Mouse (Mus musculus): ENCODE data around the gene Ddah1. TPM values are rescaled to one million over a fixed set of nuclear protein-coding genes. Genes with fewer than 3 reads are reported as not detected.

Ddah1 gene
- polyA plus RNA-seq, 1 experiment from 2014 or later, result 28.9 TPM

- ATAC-seq (ENCODE audit: insufficient number of reproducible peaks, insufficient read depth, low FRiP score, low read depth), result no peak
- H3K36me3 ChIP-seq (ENCODE audit: control insufficient read depth, insufficient read depth, low read length), result no peaks in the 10 kb centered on the region
- no peak overlapping the region for H3K4me3 ChIP-seq (ENCODE audit: control insufficient read depth in 1 of 2, insufficient read depth in 1 of 2, low read depth in 1 of 2, low read length in 2 of 2)
- 84% methylated on average over 2 of the region's 2 CpGs for WGBS
- 0 out of 2 replicates have a peak, but pooled peaks cover 4% of the 10 kb centered on the region for H3K27me3 ChIP-seq (ENCODE audit: control insufficient read depth, insufficient read depth, low read length)
- H3K4me1 ChIP-seq (ENCODE audit: control insufficient read depth in 2 of 2, insufficient read depth in 2 of 2, low read length in 2 of 2), result peaks cover 3 to 4% of the 10 kb centered on the region in 2 experiments; a peak in 3 of 4 replicates
- H3K9me3 ChIP-seq (ENCODE audit: control insufficient read depth, low read length), result no peaks in the 10 kb centered on the region
- H3K27ac ChIP-seq (replicated peaks in 1 of 2; ENCODE audit: control insufficient read depth in 1 of 2, insufficient read depth in 1 of 2, low read depth in 2 of 2, low read length in 2 of 2), result no peak overlapping the region
- H3K4me2 ChIP-seq (ENCODE audit: low read length), result no peak overlapping the region
- H3K9ac ChIP-seq (ENCODE audit: low read length), result no peak overlapping the region
These were observed 5.9 kb downstream of the Ddah1 start for GRCm38 (mm10) chr3:145764416-145764815.

GRCm38 (mm10) chr3:145768439-145768838 lies 10.0 kb downstream of the Ddah1 start:
- H3K36me3 ChIP-seq (ENCODE audit: control insufficient read depth, insufficient read depth, low read length), result no peaks in the 10 kb centered on the region
- no peak overlapping the region for H3K4me3 ChIP-seq (ENCODE audit: control insufficient read depth in 1 of 2, insufficient read depth in 1 of 2, low read depth in 1 of 2, low read length in 2 of 2)
- no peak overlapping the region for H3K9ac ChIP-seq (ENCODE audit: low read length)
- WGBS, result 88% methylated on average over 4 of the region's 4 CpGs
- no peak for ATAC-seq (ENCODE audit: insufficient number of reproducible peaks, insufficient read depth, low FRiP score, low read depth)
- no peak overlapping the region for H3K4me2 ChIP-seq (ENCODE audit: low read length)
- no peak overlapping the region for H3K27ac ChIP-seq (replicated peaks in 1 of 2; ENCODE audit: control insufficient read depth in 1 of 2, insufficient read depth in 1 of 2, low read depth in 2 of 2, low read length in 2 of 2)
- H3K27me3 ChIP-seq (ENCODE audit: control insufficient read depth, insufficient read depth, low read length), result no peaks in the 10 kb centered on the region
- H3K4me1 ChIP-seq (ENCODE audit: control insufficient read depth in 2 of 2, insufficient read depth in 2 of 2, low read length in 2 of 2), result peaks cover 2 to 3% of the 10 kb centered on the region in 2 experiments; a peak in 3 of 4 replicates
- H3K9me3 ChIP-seq (ENCODE audit: control insufficient read depth, low read length), result no peaks in the 10 kb centered on the region

GRCm38 (mm10) chr3:145773384-145773783 lies 14.9 kb downstream of the Ddah1 start:
- H3K9me3 ChIP-seq (ENCODE audit: control insufficient read depth, low read length), result no peaks in the 10 kb centered on the region
- no peak overlapping the region for H3K9ac ChIP-seq (ENCODE audit: low read length)
- peaks cover 2 to 3% of the 10 kb centered on the region in 2 experiments; a peak in 3 of 4 replicates for H3K4me1 ChIP-seq (ENCODE audit: control insufficient read depth in 2 of 2, insufficient read depth in 2 of 2, low read length in 2 of 2)
- no peak overlapping the region for H3K4me3 ChIP-seq (ENCODE audit: control insufficient read depth in 1 of 2, insufficient read depth in 1 of 2, low read depth in 1 of 2, low read length in 2 of 2)
- no peak for ATAC-seq (ENCODE audit: insufficient number of reproducible peaks, insufficient read depth, low FRiP score, low read depth)
- no peak overlapping the region for H3K27ac ChIP-seq (replicated peaks in 1 of 2; ENCODE audit: control insufficient read depth in 1 of 2, insufficient read depth in 1 of 2, low read depth in 2 of 2, low read length in 2 of 2)
- no peak overlapping the region for H3K4me2 ChIP-seq (ENCODE audit: low read length)
- 75% methylated on average over 9 of the region's 9 CpGs for WGBS
- H3K36me3 ChIP-seq (ENCODE audit: control insufficient read depth, insufficient read depth, low read length), result no peaks in the 10 kb centered on the region
- H3K27me3 ChIP-seq (ENCODE audit: control insufficient read depth, insufficient read depth, low read length), result 0 out of 2 replicates have a peak, but pooled peaks cover 5% of the 10 kb centered on the region

- Histone ChIP-seq H3K27me3 (ENCODE audit: control insufficient read depth, insufficient read depth, low read length) (0 out of 2 replicates have a peak, but pooled peaks cover 5% of the 10 kb centered on the region), H3K4me3 (ENCODE audit: control insufficient read depth in 1 of 2, insufficient read depth in 1 of 2, low read depth in 1 of 2, low read length in 2 of 2) (no peak overlapping the region), H3K9me3 (ENCODE audit: control insufficient read depth, low read length) (no peaks in the 10 kb centered on the region), H3K27ac (replicated peaks in 1 of 2; ENCODE audit: control insufficient read depth in 1 of 2, insufficient read depth in 1 of 2, low read depth in 2 of 2, low read length in 2 of 2) (no peak overlapping the region), H3K4me2 (ENCODE audit: low read length) (no peak overlapping the region), H3K4me1 (ENCODE audit: control insufficient read depth in 2 of 2, insufficient read depth in 2 of 2, low read length in 2 of 2) (peaks cover 3% of the 10 kb centered on the region in 2 experiments; a peak in 3 of 4 replicates), H3K9ac (ENCODE audit: low read length) (no peak overlapping the region), H3K36me3 (ENCODE audit: control insufficient read depth, insufficient read depth, low read length) (no peaks in the 10 kb centered on the region)
- no peak for ATAC-seq (ENCODE audit: insufficient number of reproducible peaks, insufficient read depth, low FRiP score, low read depth)
- WGBS, result 85% methylated on average over 7 of the region's 7 CpGs
These were observed 15.9 kb downstream of the Ddah1 start for GRCm38 (mm10) chr3:145774336-145774735.

- H3K27ac ChIP-seq (replicated peaks in 1 of 2; ENCODE audit: control insufficient read depth in 1 of 2, insufficient read depth in 1 of 2, low read depth in 2 of 2, low read length in 2 of 2), result no peak overlapping the region
- 58% methylated on average over 5 of the region's 5 CpGs for WGBS
- H3K9ac ChIP-seq (ENCODE audit: low read length), result no peak overlapping the region
- no peak overlapping the region for H3K4me2 ChIP-seq (ENCODE audit: low read length)
- no peaks in the 10 kb centered on the region for H3K9me3 ChIP-seq (ENCODE audit: control insufficient read depth, low read length)
- H3K27me3 ChIP-seq (ENCODE audit: control insufficient read depth, insufficient read depth, low read length), result 0 out of 2 replicates have a peak, but pooled peaks cover 5% of the 10 kb centered on the region
- H3K4me1 ChIP-seq (ENCODE audit: control insufficient read depth in 2 of 2, insufficient read depth in 2 of 2, low read length in 2 of 2), result peaks cover 3% of the 10 kb centered on the region in 2 experiments; a peak in 3 of 4 replicates
- H3K36me3 ChIP-seq (ENCODE audit: control insufficient read depth, insufficient read depth, low read length), result no peaks in the 10 kb centered on the region
- ATAC-seq (ENCODE audit: insufficient number of reproducible peaks, insufficient read depth, low FRiP score, low read depth), result no peak
- no peak overlapping the region for H3K4me3 ChIP-seq (ENCODE audit: control insufficient read depth in 1 of 2, insufficient read depth in 1 of 2, low read depth in 1 of 2, low read length in 2 of 2)
These were observed 16.8 kb downstream of the Ddah1 start for GRCm38 (mm10) chr3:145775236-145775635.

GRCm38 (mm10) chr3:145775862-145776261 lies 17.4 kb downstream of the Ddah1 start:
- no peak overlapping the region for H3K4me2 ChIP-seq (ENCODE audit: low read length)
- H3K9me3 ChIP-seq (ENCODE audit: control insufficient read depth, low read length), result no peaks in the 10 kb centered on the region
- H3K4me1 ChIP-seq (ENCODE audit: control insufficient read depth in 2 of 2, insufficient read depth in 2 of 2, low read length in 2 of 2), result peaks cover 3 to 4% of the 10 kb centered on the region in 2 experiments; a peak in 3 of 4 replicates
- no peak for ATAC-seq (ENCODE audit: insufficient number of reproducible peaks, insufficient read depth, low FRiP score, low read depth)
- WGBS, result 84% methylated on average over 5 of the region's 5 CpGs
- H3K4me3 ChIP-seq (ENCODE audit: control insufficient read depth in 1 of 2, insufficient read depth in 1 of 2, low read depth in 1 of 2, low read length in 2 of 2), result no peak overlapping the region
- no peaks in the 10 kb centered on the region for H3K36me3 ChIP-seq (ENCODE audit: control insufficient read depth, insufficient read depth, low read length)
- H3K27me3 ChIP-seq (ENCODE audit: control insufficient read depth, insufficient read depth, low read length), result 0 out of 2 replicates have a peak, but pooled peaks cover 5% of the 10 kb centered on the region
- no peak overlapping the region for H3K9ac ChIP-seq (ENCODE audit: low read length)
- H3K27ac ChIP-seq (replicated peaks in 1 of 2; ENCODE audit: control insufficient read depth in 1 of 2, insufficient read depth in 1 of 2, low read depth in 2 of 2, low read length in 2 of 2), result no peak overlapping the region

- Histone ChIP-seq H3K36me3 (ENCODE audit: control insufficient read depth, insufficient read depth, low read length) (no peaks in the 10 kb centered on the region), H3K9ac (ENCODE audit: low read length) (no peak overlapping the region), H3K4me2 (ENCODE audit: low read length) (no peak overlapping the region), H3K4me3 (ENCODE audit: control insufficient read depth in 1 of 2, insufficient read depth in 1 of 2, low read depth in 1 of 2, low read length in 2 of 2) (no peak overlapping the region), H3K27me3 (ENCODE audit: control insufficient read depth, insufficient read depth, low read length) (0 out of 2 replicates have a peak, but pooled peaks cover 5% of the 10 kb centered on the region), H3K9me3 (ENCODE audit: control insufficient read depth, low read length) (no peaks in the 10 kb centered on the region), H3K27ac (replicated peaks in 1 of 2; ENCODE audit: control insufficient read depth in 1 of 2, insufficient read depth in 1 of 2, low read depth in 2 of 2, low read length in 2 of 2) (no peak overlapping the region), H3K4me1 (ENCODE audit: control insufficient read depth in 2 of 2, insufficient read depth in 2 of 2, low read length in 2 of 2) (peaks cover 3 to 6% of the 10 kb centered on the region in 2 experiments; a peak in 3 of 4 replicates)
- 86% methylated on average over 15 of the region's 15 CpGs for WGBS
- no peak for ATAC-seq (ENCODE audit: insufficient number of reproducible peaks, insufficient read depth, low FRiP score, low read depth)
These were observed 18.5 kb downstream of the Ddah1 start for GRCm38 (mm10) chr3:145777006-145777405.

- Histone ChIP-seq H3K4me1 (ENCODE audit: control insufficient read depth in 2 of 2, insufficient read depth in 2 of 2, low read length in 2 of 2) (peaks cover 0 to 6% of the 10 kb centered on the region in 2 experiments; a peak in 1 of 4 replicates), H3K27ac (replicated peaks in 1 of 2; ENCODE audit: control insufficient read depth in 1 of 2, insufficient read depth in 1 of 2, low read depth in 2 of 2, low read length in 2 of 2) (no peak overlapping the region), H3K36me3 (ENCODE audit: control insufficient read depth, insufficient read depth, low read length) (no peaks in the 10 kb centered on the region), H3K4me3 (ENCODE audit: control insufficient read depth in 1 of 2, insufficient read depth in 1 of 2, low read depth in 1 of 2, low read length in 2 of 2) (no peak overlapping the region), H3K27me3 (ENCODE audit: control insufficient read depth, insufficient read depth, low read length) (0 out of 2 replicates have a peak, but pooled peaks cover 5% of the 10 kb centered on the region), H3K9me3 (ENCODE audit: control insufficient read depth, low read length) (no peaks in the 10 kb centered on the region), H3K4me2 (ENCODE audit: low read length) (no peak overlapping the region), H3K9ac (ENCODE audit: low read length) (no peak overlapping the region)
- no peak for ATAC-seq (ENCODE audit: insufficient number of reproducible peaks, insufficient read depth, low FRiP score, low read depth)
- 86% methylated on average over 6 of the region's 6 CpGs for WGBS
These were observed 20.0 kb downstream of the Ddah1 start for GRCm38 (mm10) chr3:145778406-145778922.

All from heart, embryonic 14.5 days (tissue).